Mouse (Mus musculus): ENCODE data around the gene Hsd17b6. TPM values are rescaled to one million over a fixed set of nuclear protein-coding genes. Genes with fewer than 3 reads are reported as not detected.

Gene Hsd17b6
- polyA plus RNA-seq, 1 experiment from 2014 or later: not detected

DNA sequence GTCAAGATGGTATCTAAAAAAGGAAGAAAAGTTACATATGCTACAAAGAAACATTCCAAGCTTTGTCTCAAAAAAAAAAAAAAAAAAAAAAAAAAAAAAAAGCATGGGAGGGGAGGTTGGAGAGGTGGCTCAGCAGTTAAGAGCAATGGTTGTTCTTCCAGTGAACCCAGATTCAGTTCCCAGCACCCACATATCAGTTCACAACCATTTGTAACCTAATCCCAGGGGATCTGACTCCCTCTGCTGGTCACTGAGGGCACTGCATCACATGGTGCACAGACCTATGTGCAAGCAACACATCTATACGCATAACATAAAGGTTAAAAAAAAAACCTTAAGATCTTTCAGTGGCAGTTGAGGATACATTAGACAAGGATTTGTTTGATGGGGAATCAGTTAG lies 9.2 kb downstream of the Hsd17b6 start:
- Histone ChIP-seq H3K4me2 (no peak overlapping the region), H3K4me3 (no peak overlapping the region), H3K36me3 (no peaks in the 10 kb centered on the region), H3K9ac (no peak overlapping the region), H3K27me3 (no peaks in the 10 kb centered on the region), H3K4me1 (replicated peaks) (no peaks in the 10 kb centered on the region), H3K27ac (replicated peaks) (no peak overlapping the region), H3K9me3 (0 out of 2 replicates have a peak, but pooled peaks cover 3% of the 10 kb centered on the region)
- WGBS: 98% methylated on average over 1 of the region's 1 CpGs
- no peak for ATAC-seq (ENCODE audit: low read depth)

DNA sequence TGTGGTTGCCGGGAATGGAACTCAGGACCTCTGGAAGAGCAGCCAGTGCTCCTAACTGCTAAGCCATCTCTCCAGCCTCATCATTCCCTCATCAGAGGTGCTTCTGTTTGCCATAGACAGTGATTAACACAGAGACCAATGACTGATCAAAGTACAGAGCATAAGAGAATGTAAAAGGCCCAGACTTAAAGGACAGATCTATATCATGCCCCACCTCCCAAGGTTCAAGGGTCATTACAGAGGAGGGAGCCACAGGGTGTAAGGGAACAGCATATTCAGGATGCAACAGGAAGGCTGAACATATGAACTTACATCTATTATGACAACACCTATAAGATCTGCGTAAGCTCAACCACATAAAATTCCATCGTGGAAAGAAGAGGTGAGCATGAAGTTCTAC lies 10.7 kb downstream of the Hsd17b6 start:
- no peaks in the 10 kb centered on the region for H3K4me1 ChIP-seq (replicated peaks)
- WGBS: 87% methylated on average over 3 of the region's 3 CpGs
- ATAC-seq (ENCODE audit: low read depth): no peak
- H3K36me3 ChIP-seq: no peaks in the 10 kb centered on the region
- H3K9me3 ChIP-seq: 0 out of 2 replicates have a peak, but pooled peaks cover 3% of the 10 kb centered on the region
- no peak overlapping the region for H3K27ac ChIP-seq (replicated peaks)
- H3K4me3 ChIP-seq: no peak overlapping the region
- H3K4me2 ChIP-seq: no peak overlapping the region
- H3K27me3 ChIP-seq: no peaks in the 10 kb centered on the region
- no peak overlapping the region for H3K9ac ChIP-seq

DNA sequence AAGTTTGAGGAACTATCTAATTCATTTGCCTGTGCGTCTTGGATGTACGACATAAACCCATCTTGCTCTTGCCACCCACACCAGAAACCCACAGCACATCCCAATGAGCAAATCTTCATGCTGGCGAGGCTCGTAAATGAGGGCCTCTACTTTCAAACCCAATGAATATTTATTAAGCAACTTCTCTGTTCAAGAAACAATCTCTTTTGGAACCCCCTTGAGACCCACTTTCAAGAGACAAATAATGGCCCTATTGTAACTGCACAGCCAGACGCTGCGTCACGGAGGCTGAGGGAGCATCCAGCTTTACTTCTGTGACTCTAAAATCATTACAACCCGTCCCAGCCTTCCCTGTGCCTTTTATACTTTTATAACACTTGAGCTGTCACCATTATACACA lies 21.8 kb downstream of the Hsd17b6 start:
- no peak overlapping the region for H3K27ac ChIP-seq (replicated peaks)
- no peak for ATAC-seq (ENCODE audit: low read depth)

DNA sequence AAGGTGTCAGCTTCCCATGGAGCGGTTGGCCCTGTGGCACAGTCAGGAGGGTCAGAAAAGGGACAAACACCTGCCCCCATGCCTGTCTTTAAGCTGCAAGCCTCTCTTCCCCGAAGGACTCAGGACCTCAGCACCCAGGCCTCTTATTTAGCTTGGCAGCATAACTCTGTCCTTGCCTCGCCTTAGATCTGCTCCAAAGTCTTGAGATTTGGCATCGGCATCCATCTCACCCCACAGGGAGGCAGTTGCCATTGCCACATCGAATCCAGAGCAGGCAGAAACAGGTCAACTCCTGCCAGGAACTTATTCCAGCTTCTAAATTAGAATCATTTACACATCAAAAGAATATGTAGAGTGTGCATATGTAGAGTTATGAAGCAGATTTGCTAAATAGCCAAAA lies 22.8 kb downstream of the Hsd17b6 start:
- Histone ChIP-seq H3K9ac (no peak overlapping the region), H3K4me1 (replicated peaks) (peaks cover 24% of the 10 kb centered on the region), H3K27me3 (no peaks in the 10 kb centered on the region), H3K27ac (replicated peaks) (no peak overlapping the region), H3K36me3 (no peaks in the 10 kb centered on the region), H3K9me3 (0 out of 2 replicates have a peak, but pooled peaks cover 4% of the 10 kb centered on the region), H3K4me2 (no peak overlapping the region), H3K4me3 (no peak overlapping the region)
- no peak for ATAC-seq (ENCODE audit: low read depth)
- 79% methylated on average over 5 of the region's 5 CpGs for WGBS

More for the DNA sequence above, 21.8 kb downstream of the Hsd17b6 start:
- H3K4me1 ChIP-seq (replicated peaks): peaks cover 24% of the 10 kb centered on the region
- H3K4me2 ChIP-seq: no peak overlapping the region
- H3K27me3 ChIP-seq: no peaks in the 10 kb centered on the region
- 12% methylated on average over 8 of the region's 8 CpGs for WGBS
- H3K9me3 ChIP-seq: 0 out of 2 replicates have a peak, but pooled peaks cover 4% of the 10 kb centered on the region
- H3K9ac ChIP-seq: no peak overlapping the region
- no peak overlapping the region for H3K4me3 ChIP-seq
- H3K36me3 ChIP-seq: no peaks in the 10 kb centered on the region

DNA sequence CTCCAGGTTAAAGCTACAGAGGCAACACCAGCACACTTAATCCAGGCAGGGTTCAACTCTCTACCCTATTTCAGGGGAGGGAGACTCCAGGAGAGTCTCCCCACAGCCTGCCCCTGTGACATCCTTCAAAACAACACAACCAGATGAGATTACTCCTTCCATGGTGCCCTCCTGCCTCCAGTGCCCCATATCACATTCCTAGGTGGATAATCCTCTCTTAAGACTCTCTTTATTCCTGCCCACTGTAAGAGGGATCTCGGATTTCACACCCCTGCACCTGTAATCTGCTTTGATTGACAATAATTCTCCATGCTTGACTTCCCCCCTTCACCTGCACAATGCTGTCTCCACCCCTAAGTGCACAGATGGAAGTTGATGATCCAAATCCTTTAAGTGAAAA lies 31.9 kb downstream of the Hsd17b6 start:
- 50% methylated on average over 1 of the region's 1 CpGs for WGBS

DNA sequence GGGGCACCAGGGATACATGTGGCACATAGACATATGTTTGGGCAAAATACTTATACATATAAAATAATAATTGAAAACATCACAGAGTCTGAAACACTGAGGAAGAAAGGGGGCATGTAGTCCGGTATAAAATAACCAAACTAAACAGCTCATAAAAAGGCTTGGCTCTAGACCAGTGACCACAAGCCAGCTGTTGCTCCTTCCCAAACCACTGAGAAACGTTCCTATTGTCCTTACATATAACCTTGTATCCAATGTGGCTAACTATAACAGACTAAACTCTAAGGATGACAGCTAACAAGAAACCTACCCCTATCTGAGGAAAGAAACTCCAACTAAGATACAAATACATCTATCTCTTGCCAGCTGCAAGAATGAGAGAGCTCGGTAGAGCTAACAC lies 33.3 kb downstream of the Hsd17b6 start:
- Histone ChIP-seq H3K9ac (no peak overlapping the region), H3K4me1 (replicated peaks) (0 out of 2 replicates have a peak, but pooled peaks cover 4% of the 10 kb centered on the region), H3K9me3 (0 out of 2 replicates have a peak, but pooled peaks cover 6% of the 10 kb centered on the region), H3K27ac (replicated peaks) (no peak overlapping the region), H3K4me2 (no peak overlapping the region), H3K4me3 (no peak overlapping the region), H3K27me3 (no peaks in the 10 kb centered on the region), H3K36me3 (no peaks in the 10 kb centered on the region)
- WGBS: 82% methylated on average over 3 of the region's 3 CpGs
- ATAC-seq (ENCODE audit: low read depth): no peak

More for the DNA sequence above, 31.9 kb downstream of the Hsd17b6 start:
- H3K27ac ChIP-seq (replicated peaks): no peak overlapping the region
- no peak for ATAC-seq (ENCODE audit: low read depth)
- H3K9me3 ChIP-seq: 0 out of 2 replicates have a peak, but pooled peaks cover 6% of the 10 kb centered on the region
- no peak overlapping the region for H3K4me2 ChIP-seq
- H3K4me1 ChIP-seq (replicated peaks): 0 out of 2 replicates have a peak, but pooled peaks cover under 1% of the 10 kb centered on the region
- H3K4me3 ChIP-seq: no peak overlapping the region
- H3K27me3 ChIP-seq: no peaks in the 10 kb centered on the region
- no peak overlapping the region for H3K9ac ChIP-seq
- no peaks in the 10 kb centered on the region for H3K36me3 ChIP-seq

DNA sequence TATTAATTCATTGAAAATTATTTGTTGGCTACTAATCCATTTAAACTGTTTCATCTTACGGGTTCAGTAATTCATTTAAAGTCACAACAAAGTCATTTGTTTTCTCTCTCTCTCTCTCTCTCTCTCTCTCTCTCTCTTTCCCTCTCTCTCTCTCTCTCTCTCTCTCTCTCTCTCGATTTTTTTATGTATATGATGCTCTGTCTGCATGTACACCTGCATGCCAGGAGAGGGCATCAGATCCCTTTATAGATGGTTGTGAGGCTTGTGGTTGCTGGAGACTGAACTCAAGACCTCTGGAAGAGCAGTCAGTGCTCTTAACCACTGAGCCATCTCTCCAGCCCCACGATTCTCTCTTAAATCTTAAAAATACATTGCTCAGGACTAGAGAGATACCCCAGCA lies 36.3 kb downstream of the Hsd17b6 start:
- no peak overlapping the region for H3K4me2 ChIP-seq
- no peaks in the 10 kb centered on the region for H3K36me3 ChIP-seq
- no peak overlapping the region for H3K9ac ChIP-seq
- 0 out of 2 replicates have a peak, but pooled peaks cover 6% of the 10 kb centered on the region for H3K9me3 ChIP-seq
- no peaks in the 10 kb centered on the region for H3K27me3 ChIP-seq
- 0 out of 2 replicates have a peak, but pooled peaks cover 4% of the 10 kb centered on the region for H3K4me1 ChIP-seq (replicated peaks)
- WGBS: 74% methylated on average over 3 of the region's 3 CpGs
- H3K4me3 ChIP-seq: no peak overlapping the region
- no peak overlapping the region for H3K27ac ChIP-seq (replicated peaks)
- ATAC-seq (ENCODE audit: low read depth): no peak

DNA sequence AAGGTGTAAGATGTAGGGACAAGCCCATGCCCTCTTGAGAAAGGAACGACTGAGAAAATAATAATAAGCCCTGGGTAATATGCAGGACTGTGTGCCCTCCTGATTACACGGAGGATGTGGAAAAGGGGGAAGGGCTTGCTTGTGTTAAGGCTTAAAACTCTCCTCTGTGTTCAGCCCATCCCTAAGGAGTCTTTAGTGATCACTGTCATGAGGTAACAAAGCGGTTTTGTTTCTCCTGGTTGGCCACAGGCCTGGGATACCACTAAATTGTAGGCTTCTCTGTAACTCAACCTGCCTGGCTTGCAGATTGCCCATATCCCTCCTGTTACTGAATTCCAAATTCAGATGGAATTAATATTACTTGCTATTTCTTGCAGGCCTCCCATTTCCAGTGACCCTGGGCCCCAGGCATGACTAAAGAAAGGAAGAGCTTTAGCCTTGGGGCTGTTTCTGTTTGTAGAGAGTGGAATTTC lies 37.0 kb downstream of the Hsd17b6 start:
- H3K4me2 ChIP-seq: no peak overlapping the region
- H3K36me3 ChIP-seq: no peaks in the 10 kb centered on the region
- H3K4me1 ChIP-seq (replicated peaks): 0 out of 2 replicates have a peak, but pooled peaks cover 4% of the 10 kb centered on the region
- no peaks in the 10 kb centered on the region for H3K27me3 ChIP-seq
- no peak overlapping the region for H3K27ac ChIP-seq (replicated peaks)
- H3K4me3 ChIP-seq: no peak overlapping the region
- H3K9me3 ChIP-seq: 0 out of 2 replicates have a peak, but pooled peaks cover 6% of the 10 kb centered on the region
- WGBS: 75% methylated on average over 3 of the region's 3 CpGs
- no peak for ATAC-seq (ENCODE audit: low read depth)
- H3K9ac ChIP-seq: no peak overlapping the region

DNA sequence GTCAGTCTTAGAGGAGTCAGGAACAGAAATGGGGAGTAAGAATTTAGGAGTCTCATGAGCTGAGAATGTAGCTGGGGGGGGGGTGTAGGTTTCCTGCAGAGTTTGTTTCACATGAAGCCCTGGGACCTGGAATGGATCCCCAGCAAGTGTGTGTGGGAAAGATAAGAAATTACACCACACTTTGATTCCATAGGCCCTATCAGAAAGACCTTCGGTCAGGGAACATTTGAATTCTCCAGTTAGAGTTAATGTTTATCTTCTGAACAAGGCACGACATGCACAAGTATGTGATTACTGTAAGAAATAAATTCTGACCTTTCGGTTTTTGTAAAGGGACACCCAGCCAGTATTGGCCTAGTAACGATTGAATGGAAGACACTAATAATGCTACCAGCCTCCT lies 37.6 kb downstream of the Hsd17b6 start:
- WGBS: 88% methylated on average over 4 of the region's 4 CpGs
- Histone ChIP-seq H3K9me3 (0 out of 2 replicates have a peak, but pooled peaks cover 6% of the 10 kb centered on the region), H3K4me1 (replicated peaks) (0 out of 2 replicates have a peak, but pooled peaks cover 4% of the 10 kb centered on the region), H3K4me3 (no peak overlapping the region), H3K9ac (no peak overlapping the region), H3K4me2 (no peak overlapping the region), H3K36me3 (no peaks in the 10 kb centered on the region), H3K27me3 (no peaks in the 10 kb centered on the region), H3K27ac (replicated peaks) (no peak overlapping the region)
- no peak for ATAC-seq (ENCODE audit: low read depth)

DNA sequence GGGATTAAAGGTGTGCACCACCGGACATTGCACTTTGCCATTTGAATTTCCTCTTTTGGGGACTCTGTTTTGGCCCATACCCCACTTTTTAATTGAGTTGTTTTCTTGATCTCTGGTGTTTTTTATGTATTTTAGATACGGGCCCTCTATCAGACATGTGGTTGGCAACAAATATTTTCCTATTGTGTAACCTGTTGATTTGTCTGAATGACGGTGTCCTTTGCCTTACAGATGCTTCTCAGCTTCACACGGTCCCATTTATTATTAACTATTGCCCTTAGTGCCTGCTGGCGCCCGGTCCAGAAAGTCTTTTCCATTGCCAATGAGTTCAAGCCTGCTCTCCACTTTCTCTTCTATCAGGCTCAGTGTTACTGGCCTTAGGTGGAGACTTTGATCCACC lies 40.9 kb downstream of the Hsd17b6 start:
- no peak for ATAC-seq (ENCODE audit: low read depth)
- WGBS: 88% methylated on average over 6 of the region's 6 CpGs

DNA sequence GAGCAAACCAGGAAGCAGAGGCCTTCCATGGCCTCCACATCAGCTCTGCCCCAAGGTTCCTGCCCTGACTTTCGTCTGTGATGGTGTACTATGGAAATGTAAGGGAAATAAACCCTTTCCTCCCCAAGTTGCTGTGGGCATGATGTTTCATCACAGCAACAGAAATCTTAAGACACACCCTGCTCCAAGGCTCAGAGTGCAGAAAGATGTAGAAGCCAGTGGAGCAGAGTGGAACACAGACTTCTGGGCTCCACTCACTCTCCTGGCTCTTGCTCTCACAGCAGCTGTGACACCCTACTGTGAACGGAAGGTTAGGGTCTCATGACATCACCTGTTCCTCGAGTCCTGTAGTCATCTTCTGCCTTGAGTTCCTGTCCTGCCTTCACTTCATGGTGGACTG lies 43.4 kb downstream of the Hsd17b6 start:
- H3K27ac ChIP-seq (replicated peaks): no peak overlapping the region
- H3K36me3 ChIP-seq: no peaks in the 10 kb centered on the region
- H3K4me1 ChIP-seq (replicated peaks): no peaks in the 10 kb centered on the region
- H3K4me2 ChIP-seq: no peak overlapping the region
- H3K27me3 ChIP-seq: no peaks in the 10 kb centered on the region
- 68% methylated on average over 3 of the region's 3 CpGs for WGBS
- no peaks in the 10 kb centered on the region for H3K9me3 ChIP-seq
- no peak overlapping the region for H3K9ac ChIP-seq
- ATAC-seq (ENCODE audit: low read depth): no peak
- H3K4me3 ChIP-seq: no peak overlapping the region

More for the DNA sequence above, 40.9 kb downstream of the Hsd17b6 start:
- H3K27me3 ChIP-seq: no peaks in the 10 kb centered on the region
- H3K9ac ChIP-seq: no peak overlapping the region
- H3K27ac ChIP-seq (replicated peaks): no peak overlapping the region
- H3K4me2 ChIP-seq: no peak overlapping the region
- H3K9me3 ChIP-seq: no peaks in the 10 kb centered on the region
- H3K4me1 ChIP-seq (replicated peaks): 0 out of 2 replicates have a peak, but pooled peaks cover 4% of the 10 kb centered on the region
- no peaks in the 10 kb centered on the region for H3K36me3 ChIP-seq
- no peak overlapping the region for H3K4me3 ChIP-seq

DNA sequence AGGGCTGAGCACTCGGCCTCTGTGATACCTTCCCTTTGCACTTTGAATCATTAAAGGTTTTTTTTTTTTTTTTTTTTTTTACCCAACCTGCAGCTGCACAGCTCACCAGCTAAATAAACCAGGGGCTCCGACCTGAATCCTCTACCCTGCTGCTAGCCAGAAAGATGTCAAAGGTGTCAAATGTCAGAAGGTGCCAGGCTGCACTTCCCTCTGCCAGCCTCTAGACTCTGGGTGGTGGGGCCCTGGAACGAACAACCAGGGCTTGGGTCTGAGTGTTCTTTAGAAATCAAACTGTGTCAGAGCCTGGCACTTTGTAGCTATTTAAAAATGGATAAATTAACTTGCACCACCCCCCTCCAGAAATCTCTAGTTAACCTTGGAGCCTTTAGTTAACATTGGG lies 45.0 kb downstream of the Hsd17b6 start:
- no peak for ATAC-seq (ENCODE audit: low read depth)
- no peaks in the 10 kb centered on the region for H3K27me3 ChIP-seq
- H3K9ac ChIP-seq: no peak overlapping the region
- no peaks in the 10 kb centered on the region for H3K4me1 ChIP-seq (replicated peaks)
- H3K4me2 ChIP-seq: no peak overlapping the region
- no peaks in the 10 kb centered on the region for H3K36me3 ChIP-seq
- 80% methylated on average over 3 of the region's 3 CpGs for WGBS
- H3K27ac ChIP-seq (replicated peaks): no peak overlapping the region
- no peak overlapping the region for H3K4me3 ChIP-seq
- no peaks in the 10 kb centered on the region for H3K9me3 ChIP-seq

DNA sequence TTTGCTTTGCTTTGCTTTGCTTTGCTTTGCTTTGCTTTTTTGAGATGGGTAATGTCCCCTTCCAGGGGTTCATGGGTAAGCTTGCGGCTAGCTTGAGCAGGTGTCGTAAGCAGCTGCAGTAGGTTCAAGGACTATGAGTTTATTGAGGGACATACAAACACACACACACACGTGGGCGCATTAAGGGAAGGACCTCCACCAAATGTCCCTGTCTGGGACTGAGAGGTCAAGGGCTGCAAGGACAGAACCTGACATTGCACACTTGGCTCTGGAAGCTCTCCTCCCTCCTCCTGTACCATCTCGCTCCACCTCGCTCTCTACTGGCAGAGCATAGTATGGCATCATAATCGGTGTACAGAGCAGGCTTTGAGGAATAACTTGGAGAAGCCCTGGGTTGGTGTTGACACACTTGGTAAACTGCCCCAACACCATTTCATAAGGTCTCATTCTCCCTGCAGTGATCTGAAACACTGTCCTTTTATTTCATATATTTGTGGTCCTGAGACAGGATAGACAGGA lies 48.2 kb downstream of the Hsd17b6 start:
- no peak overlapping the region for H3K27ac ChIP-seq (replicated peaks)
- no peaks in the 10 kb centered on the region for H3K27me3 ChIP-seq
- no peaks in the 10 kb centered on the region for H3K36me3 ChIP-seq
- no peak overlapping the region for H3K9ac ChIP-seq
- no peak overlapping the region for H3K4me3 ChIP-seq
- ATAC-seq (ENCODE audit: low read depth): no peak
- no peak overlapping the region for H3K4me2 ChIP-seq
- 93% methylated on average over 7 of the region's 7 CpGs for WGBS
- no peaks in the 10 kb centered on the region for H3K9me3 ChIP-seq
- no peaks in the 10 kb centered on the region for H3K4me1 ChIP-seq (replicated peaks)
